In genomic region chr7:28911632-28912031, GRCm38 (mm10) we compare ENCODE assay signal across 9 mouse cellular contexts. TPM values are rescaled to one million over a fixed set of nuclear protein-coding genes. Genes with fewer than 3 reads are reported as not detected.
DNase-seq lines count a peak whose midpoint lies in the region; ATAC-seq and TF ChIP-seq lines count a peak whose summit lies in the region.
"Had no signal": no experiment of that assay in that cellular context is flagged by ENCODE, and none has a peak within 500 bp of the region (broad histone marks: within the 10 kb centered on the region; RNA-seq: fewer than 3 reads in every experiment).

No protein-coding gene starts in this region.

- peak; percentile 96 for TF ChIP-seq EP300 in heart, adult 2 months (IDR thresholded peaks at IDR 0.05; ENCODE audit: insufficient read depth, low read depth, low read length)
- TF ChIP-seq EP300 in lung, postnatal 0 days (IDR thresholded peaks at IDR 0.05): peak; percentile 73

- H3K4me3 ChIP-seq in heart, adult 2 months: no peak overlapping the region
- no peak overlapping the region for H3K4me3 ChIP-seq in lung, postnatal 0 days (ENCODE audit: low read depth, low read length)
- H3K4me3 ChIP-seq: midbrain, embryonic 12.5 days had no signal

- H3K27ac ChIP-seq in heart, adult 2 months: peak overlapping the region; percentile 93
- peak overlapping the region; percentile 72 for H3K27ac ChIP-seq in lung, postnatal 0 days (ENCODE audit: low read length)
- H3K27ac ChIP-seq: midbrain, embryonic 12.5 days had no signal

- peak overlapping the region; percentile 64 for H3K9ac ChIP-seq in heart, adult 2 months (ENCODE audit: low read depth, low read length)
- no peak overlapping the region for H3K9ac ChIP-seq in lung, postnatal 0 days (replicated peaks; ENCODE audit: low read depth)
- H3K9ac ChIP-seq: midbrain, embryonic 12.5 days had no signal

- H3K4me1 ChIP-seq in heart, adult 2 months (ENCODE audit: control insufficient read depth, insufficient read depth, low read length): peaks cover 23% of the 10 kb centered on the region
- H3K4me1 ChIP-seq in lung, postnatal 0 days (ENCODE audit: insufficient read depth, low read depth, low read length): no peaks in the 10 kb centered on the region; the same call in 1 of the 2 replicates
- H3K4me1 ChIP-seq: midbrain, embryonic 12.5 days had no signal

- H3K27me3 ChIP-seq in heart, adult 2 months (ENCODE audit: control insufficient read depth, insufficient read depth, low read length): no peaks in the 10 kb centered on the region
- no peaks in the 10 kb centered on the region for H3K27me3 ChIP-seq in lung, postnatal 0 days (replicated peaks; ENCODE audit: insufficient read depth, low read length)
- H3K27me3 ChIP-seq: midbrain, embryonic 12.5 days had no signal

- intact Hi-C loops in heart, adult 2 months (cut with DNase I): loop anchor here (2.0 kb wide), 1 partner anchor 47 kb away; no protein-coding TSS in a partner anchor

- peak; percentile 65 for TF ChIP-seq CTCF in heart, adult 2 months (IDR thresholded peaks at IDR 0.05)
- peak; percentile 64 for TF ChIP-seq CTCF in lung, postnatal 0 days (IDR thresholded peaks at IDR 0.05)

- no peak overlapping the region for H3K4me2 ChIP-seq in lung, postnatal 0 days (replicated peaks; ENCODE audit: low read depth, low read length)
- H3K4me2 ChIP-seq: midbrain, embryonic 12.5 days had no signal

- DNase-seq in adrenal gland, adult 2 months: peak; percentile 76
- DNase-seq in adrenal gland, adult 18-20 months (ENCODE audit: low spot score in 2 of 2): no peak
- DNase-seq in heart, adult 2 months: peak; percentile 73 to 86
- DNase-seq in kidney, adult 8-10 months: peak; percentile 73 to 84
- peak; percentile 71 for DNase-seq in lung, postnatal 0 days (ENCODE audit: low spot score)
- DNase-seq in left cerebral cortex, adult 11 months (ENCODE audit: low spot score): no peak
- no peak for DNase-seq in retina, postnatal 1 day

- no peaks in the 10 kb centered on the region for H3K9me3 ChIP-seq in lung, postnatal 0 days (ENCODE audit: low read length)
- H3K9me3 ChIP-seq: midbrain, embryonic 12.5 days had no signal

- ATAC-seq in lung, postnatal 0 days: peak; percentile 92
- ATAC-seq in megakaryocyte-erythroid progenitor cell, adult 5-6 weeks (replicated peaks; ENCODE audit: low FRiP score, low TSS enrichment, poor library complexity, severe bottlenecking): no peak

- 41% methylated on average over 4 of the region's 4 CpGs for whole genome bisulfite sequencing in heart, adult 2 months
- 50% methylated on average over 4 of the region's 4 CpGs for WGBS in lung, postnatal 0 days

- peaks cover 32% of the 10 kb centered on the region for H3K36me3 ChIP-seq in heart, adult 2 months (ENCODE audit: control insufficient read depth, insufficient read depth, low read length)
- H3K36me3 ChIP-seq in lung, postnatal 0 days (ENCODE audit: insufficient read depth, low read length): peaks cover 68% of the 10 kb centered on the region

- no peaks in the 10 kb centered on the region for H3K79me2 ChIP-seq in heart, adult 2 months (replicated peaks; ENCODE audit: control insufficient read depth, insufficient read depth, low read length)

- TF ChIP-seq POLR2A in heart, adult 2 months (IDR thresholded peaks at IDR 0.05; ENCODE audit: insufficient read depth, low read depth, low read length): peak; percentile 55; the same call in 1 of the 2 replicates

RNA-seq across cellular contexts. Expression of gene Capn12, which starts 30.4 kb away (rescaled TPM):
- total RNA-seq in adrenal gland, adult 2 months (2021): under 1 TPM in 1 of 2 experiments, not detected in 1; 0.14 TPM
- polyA plus RNA-seq in adrenal gland, adult 2 months (2012; rRNA removed): 0.48 and 0.80 TPM in 2 replicates
- under 1 TPM; 0.16 to 0.17 TPM for total RNA-seq in adrenal gland, adult 18-20 months (2021)
- total RNA-seq in heart, adult 2 months (2021): under 1 TPM; 0.23 to 0.39 TPM
- polyA plus RNA-seq in heart, adult 2 months (2012; rRNA removed): 0.49 and 0.61 TPM in 2 replicates
- 0.27 and 0.33 TPM in 2 replicates for polyA plus RNA-seq in lung, postnatal 0 days (2015; fragmentation: Nextera tagmentation; extraction: Ambion mirVana)
- not detected in 2 replicates for total RNA-seq in megakaryocyte-erythroid progenitor cell, adult 5-6 weeks (2014; fragmentation: Nextera tagmentation)
- not detected in 2 replicates for total RNA-seq in megakaryocyte-erythroid progenitor cell, adult 5-6 weeks (2017)

RNA-seq across cellular contexts. Expression of gene Lgals7, which starts 48.0 kb away (rescaled TPM):
- under 1 TPM; 0.69 to 0.81 TPM for total RNA-seq in adrenal gland, adult 2 months (2021)
- 0.97 and 2.8 TPM in 2 replicates for polyA plus RNA-seq in adrenal gland, adult 2 months (2012; rRNA removed)
- under 1 TPM in 1 of 2 experiments, not detected in 1; 0.54 TPM for total RNA-seq in adrenal gland, adult 18-20 months (2021)
- under 1 TPM in 1 of 2 experiments, not detected in 1; 0.61 TPM for total RNA-seq in heart, adult 2 months (2021)
- polyA plus RNA-seq in heart, adult 2 months (2012; rRNA removed): 1.6 and 4.0 TPM in 2 replicates
- polyA plus RNA-seq in lung, postnatal 0 days (2015; fragmentation: Nextera tagmentation; extraction: Ambion mirVana): 2.2 and 3.0 TPM in 2 replicates
- total RNA-seq in megakaryocyte-erythroid progenitor cell, adult 5-6 weeks (2014; fragmentation: Nextera tagmentation): not detected in 2 replicates
- not detected in 2 replicates for total RNA-seq in megakaryocyte-erythroid progenitor cell, adult 5-6 weeks (2017)

RNA-seq across cellular contexts. Expression of gene Actn4, which starts 50.5 kb away (rescaled TPM):
- 100 to 1,000 TPM; 247 to 264 TPM for total RNA-seq in adrenal gland, adult 2 months (2021)
- 301 and 316 TPM in 2 replicates for polyA plus RNA-seq in adrenal gland, adult 2 months (2012; rRNA removed)
- total RNA-seq in adrenal gland, adult 18-20 months (2021): 100 to 1,000 TPM; 197 to 233 TPM
- total RNA-seq in heart, adult 2 months (2021): 10 to 100 TPM; 66.1 to 85.7 TPM
- 123 and 132 TPM in 2 replicates for polyA plus RNA-seq in heart, adult 2 months (2012; rRNA removed)
- polyA plus RNA-seq in lung, postnatal 0 days (2015; fragmentation: Nextera tagmentation; extraction: Ambion mirVana): 202 and 218 TPM in 2 replicates
- total RNA-seq in megakaryocyte-erythroid progenitor cell, adult 5-6 weeks (2014; fragmentation: Nextera tagmentation): 93.1 and 106 TPM in 2 replicates
- 41.1 and 51.7 TPM in 2 replicates for total RNA-seq in megakaryocyte-erythroid progenitor cell, adult 5-6 weeks (2017)

Comparison
In these comparisons a context has a peak if more than half of its experiments do, and no peak if none do; other contexts are left out.
1. DNase-seq: peak in adrenal gland, adult 2 months (single experiment), heart, adult 2 months (2 of 2), kidney, adult 8-10 months (2 of 2) and lung, postnatal 0 days (single experiment); none in adrenal gland, adult 18-20 months (0 of 2), left cerebral cortex, adult 11 months (single experiment) and retina, postnatal 1 day (single experiment).